Mouse (Mus musculus): Measurements from ENCODE around the gene Ptpn4. TPM values are rescaled to one million over a fixed set of nuclear protein-coding genes. Genes with fewer than 3 reads are reported as not detected.

The Ptpn4 gene
- total and polyA plus RNA-seq, 2 experiments from 2014 or later = 7.0 to 46.5 TPM

- WGBS = 100% methylated on average over 1 of the region's 1 CpGs
- no peaks in the 10 kb centered on the region for H3K4me1 ChIP-seq (ENCODE audit: insufficient read depth, low read length)
- no peaks in the 10 kb centered on the region for H3K36me3 ChIP-seq (ENCODE audit: insufficient read depth, low read length)
- no peak overlapping the region for H3K4me3 ChIP-seq (ENCODE audit: low read depth, low read length)
- H3K27ac ChIP-seq (ENCODE audit: low read depth, low read length) = no peak overlapping the region
- DNase-seq (ENCODE audit: low spot score) = no peak
- H3K27me3 ChIP-seq (ENCODE audit: insufficient read depth, low read length) = no peaks in the 10 kb centered on the region
- no peak for ATAC-seq (ENCODE audit: low FRiP score)
- H3K9me3 ChIP-seq (ENCODE audit: low read length) = no peaks in the 10 kb centered on the region
- H3K4me2 ChIP-seq (ENCODE audit: low read depth, low read length, poor library complexity, severe bottlenecking) = no peak overlapping the region
- TF ChIP-seq CTCF (IDR thresholded peaks at IDR 0.05) = no peak
- H3K9ac ChIP-seq (replicated peaks; ENCODE audit: low read length, poor library complexity, severe bottlenecking) = no peak overlapping the region
These were observed 9.3 kb downstream of the Ptpn4 start for GRCm38 (mm10) chr1:119828160-119828559.

DNA sequence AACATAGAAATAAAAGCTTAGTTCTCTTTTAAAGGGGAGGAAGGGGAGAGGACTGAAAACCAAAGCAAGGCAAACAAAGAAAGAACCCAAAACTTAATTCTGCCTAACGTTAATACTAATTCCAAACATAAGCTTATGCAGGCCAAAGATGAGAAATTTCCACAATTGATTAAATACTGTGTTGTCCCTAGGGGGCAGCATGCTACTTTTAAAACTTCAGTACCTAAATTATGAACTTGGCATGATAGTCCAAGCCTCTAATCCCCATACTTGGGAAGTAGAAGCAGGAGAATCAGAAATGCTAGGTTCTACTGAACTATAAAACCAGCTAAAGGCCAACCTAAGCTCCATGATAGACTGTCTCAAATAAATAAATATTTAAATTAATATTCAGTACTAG is 18.7 kb downstream of the Ptpn4 start:
- no peaks in the 10 kb centered on the region for H3K36me3 ChIP-seq (ENCODE audit: insufficient read depth, low read length)
- no peaks in the 10 kb centered on the region for H3K27me3 ChIP-seq (ENCODE audit: insufficient read depth, low read length)
- peak; percentile 57 for TF ChIP-seq CTCF (IDR thresholded peaks at IDR 0.05)
- no peaks in the 10 kb centered on the region for H3K9me3 ChIP-seq (ENCODE audit: low read length)
- no peak overlapping the region for H3K9ac ChIP-seq (replicated peaks; ENCODE audit: low read length, poor library complexity, severe bottlenecking)
- H3K4me2 ChIP-seq (ENCODE audit: low read depth, low read length, poor library complexity, severe bottlenecking) = no peak overlapping the region
- H3K4me1 ChIP-seq (ENCODE audit: insufficient read depth, low read length) = no peaks in the 10 kb centered on the region
- no peak overlapping the region for H3K4me3 ChIP-seq (ENCODE audit: low read depth, low read length)
- no peak overlapping the region for H3K27ac ChIP-seq (ENCODE audit: low read depth, low read length)
- DNase-seq (ENCODE audit: low spot score) (peak; percentile 60), ATAC-seq (ENCODE audit: low FRiP score) (no peak)
- 47% methylated on average over 1 of the region's 1 CpGs for WGBS

DNA sequence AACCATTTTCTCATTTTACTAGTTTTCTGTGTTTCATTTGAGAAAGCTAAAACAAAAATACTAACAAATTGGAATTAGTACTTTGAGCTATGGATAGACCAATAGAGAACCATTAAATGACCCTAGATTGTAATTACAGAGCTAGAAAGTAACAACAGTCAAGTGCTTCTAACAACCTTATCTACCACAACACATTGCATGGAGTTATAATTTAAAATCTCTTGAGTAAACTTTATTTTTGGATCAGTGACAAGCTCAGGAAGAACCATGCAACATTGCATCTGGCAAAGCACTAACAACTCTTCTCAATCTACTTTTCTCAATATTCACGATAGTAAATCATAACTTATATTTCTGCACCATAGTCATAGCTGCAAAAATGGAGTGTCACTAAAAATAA is 29.7 kb downstream of the Ptpn4 start:
- no peak overlapping the region for H3K9ac ChIP-seq (replicated peaks; ENCODE audit: low read length, poor library complexity, severe bottlenecking)
- H3K4me3 ChIP-seq (ENCODE audit: low read depth, low read length) = no peak overlapping the region
- H3K4me2 ChIP-seq (ENCODE audit: low read depth, low read length, poor library complexity, severe bottlenecking) = no peak overlapping the region
- no peaks in the 10 kb centered on the region for H3K36me3 ChIP-seq (ENCODE audit: insufficient read depth, low read length)
- H3K4me1 ChIP-seq (ENCODE audit: insufficient read depth, low read length) = no peaks in the 10 kb centered on the region
- H3K27ac ChIP-seq (ENCODE audit: low read depth, low read length) = no peak overlapping the region
- ATAC-seq (ENCODE audit: low FRiP score) = no peak
- no peaks in the 10 kb centered on the region for H3K27me3 ChIP-seq (ENCODE audit: insufficient read depth, low read length)
- TF ChIP-seq CTCF (IDR thresholded peaks at IDR 0.05) = no peak
- no peak for DNase-seq (ENCODE audit: low spot score)
- WGBS = 100% methylated on average over 1 of the region's 1 CpGs
- no peaks in the 10 kb centered on the region for H3K9me3 ChIP-seq (ENCODE audit: low read length)

DNA sequence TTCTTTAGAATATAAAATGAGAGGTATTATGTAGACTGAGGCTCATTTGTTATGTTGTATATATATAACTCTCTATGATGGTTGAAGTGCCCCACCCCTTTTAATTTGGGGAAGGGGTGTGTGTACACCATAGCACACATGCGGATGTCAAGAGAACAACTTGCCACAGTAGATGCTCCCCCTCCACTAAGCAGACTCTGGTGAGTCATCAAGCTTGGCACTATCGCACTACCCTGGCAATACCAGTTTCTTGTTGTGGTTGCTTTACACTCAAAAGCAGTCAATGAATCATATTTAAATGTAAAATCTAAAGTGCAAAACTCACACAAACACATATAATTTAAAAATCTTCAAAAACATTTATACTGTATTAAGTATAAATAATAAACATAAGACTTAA is 31.4 kb downstream of the Ptpn4 start:
- H3K27ac ChIP-seq (ENCODE audit: low read depth, low read length) = no peak overlapping the region
- no peaks in the 10 kb centered on the region for H3K4me1 ChIP-seq (ENCODE audit: insufficient read depth, low read length)
- no peaks in the 10 kb centered on the region for H3K36me3 ChIP-seq (ENCODE audit: insufficient read depth, low read length)
- 96% methylated on average over 2 of the region's 2 CpGs for WGBS
- ATAC-seq (ENCODE audit: low FRiP score) (no peak), DNase-seq (ENCODE audit: low spot score) (no peak)
- H3K4me3 ChIP-seq (ENCODE audit: low read depth, low read length) = no peak overlapping the region
- H3K27me3 ChIP-seq (ENCODE audit: insufficient read depth, low read length) = no peaks in the 10 kb centered on the region
- H3K4me2 ChIP-seq (ENCODE audit: low read depth, low read length, poor library complexity, severe bottlenecking) = no peak overlapping the region
- H3K9me3 ChIP-seq (ENCODE audit: low read length) = no peaks in the 10 kb centered on the region
- no peak for TF ChIP-seq CTCF (IDR thresholded peaks at IDR 0.05)
- no peak overlapping the region for H3K9ac ChIP-seq (replicated peaks; ENCODE audit: low read length, poor library complexity, severe bottlenecking)

DNA sequence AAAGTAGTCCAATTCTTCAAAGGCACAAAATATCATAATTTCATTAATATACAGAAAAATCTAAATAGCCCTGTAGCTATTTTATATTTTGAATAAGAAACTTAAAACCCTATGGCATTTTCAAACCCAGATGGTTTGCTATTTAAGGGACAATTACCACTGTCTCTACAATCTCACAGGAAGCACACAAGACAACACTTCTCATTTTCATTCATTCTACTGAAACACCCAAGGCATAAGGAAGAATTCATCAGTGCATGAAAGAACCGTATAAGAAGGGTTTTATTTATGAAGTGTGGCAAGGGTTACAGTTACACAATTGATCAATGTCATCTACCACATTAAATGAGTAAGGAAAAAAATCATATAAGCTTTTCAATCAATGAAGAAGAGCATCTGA is 32.8 kb downstream of the Ptpn4 start:
- H3K4me2 ChIP-seq (ENCODE audit: low read depth, low read length, poor library complexity, severe bottlenecking) = no peak overlapping the region
- no peak overlapping the region for H3K9ac ChIP-seq (replicated peaks; ENCODE audit: low read length, poor library complexity, severe bottlenecking)
- TF ChIP-seq CTCF (IDR thresholded peaks at IDR 0.05) = no peak
- ATAC-seq (ENCODE audit: low FRiP score) = no peak
- no peaks in the 10 kb centered on the region for H3K9me3 ChIP-seq (ENCODE audit: low read length)
- H3K4me1 ChIP-seq (ENCODE audit: insufficient read depth, low read length) = no peaks in the 10 kb centered on the region
- no peak for DNase-seq (ENCODE audit: low spot score)
- no peak overlapping the region for H3K4me3 ChIP-seq (ENCODE audit: low read depth, low read length)
- H3K36me3 ChIP-seq (ENCODE audit: insufficient read depth, low read length) = no peaks in the 10 kb centered on the region
- no peaks in the 10 kb centered on the region for H3K27me3 ChIP-seq (ENCODE audit: insufficient read depth, low read length)
- WGBS = 60% methylated on average over 1 of the region's 1 CpGs
- H3K27ac ChIP-seq (ENCODE audit: low read depth, low read length) = no peak overlapping the region

DNA sequence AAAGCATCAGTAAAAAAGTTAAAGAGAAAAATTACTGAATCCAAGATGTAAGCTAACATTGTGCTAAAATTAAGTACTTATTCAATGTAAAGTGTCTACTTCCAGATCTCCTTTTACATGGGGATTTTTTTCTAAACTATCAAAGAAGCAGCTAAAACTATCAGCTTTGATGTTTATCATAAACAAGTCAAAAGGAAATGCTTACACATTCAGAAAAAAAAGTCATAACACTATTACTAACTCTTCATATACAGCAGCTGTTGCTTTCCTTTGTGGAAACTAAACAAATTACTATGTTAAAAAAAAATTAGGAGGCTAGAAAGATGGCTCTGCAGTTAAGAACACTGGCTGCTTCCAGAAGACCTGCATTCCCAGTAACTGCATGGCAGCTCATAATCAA is 42.2 kb downstream of the Ptpn4 start:
- Histone ChIP-seq H3K36me3 (ENCODE audit: insufficient read depth, low read length) (no peaks in the 10 kb centered on the region), H3K4me2 (ENCODE audit: low read depth, low read length, poor library complexity, severe bottlenecking) (no peak overlapping the region), H3K27ac (ENCODE audit: low read depth, low read length) (no peak overlapping the region), H3K4me1 (ENCODE audit: insufficient read depth, low read length) (no peaks in the 10 kb centered on the region), H3K27me3 (ENCODE audit: insufficient read depth, low read length) (no peaks in the 10 kb centered on the region), H3K9me3 (ENCODE audit: low read length) (no peaks in the 10 kb centered on the region), H3K4me3 (ENCODE audit: low read depth, low read length) (no peak overlapping the region), H3K9ac (replicated peaks; ENCODE audit: low read length, poor library complexity, severe bottlenecking) (no peak overlapping the region)
- TF ChIP-seq CTCF (IDR thresholded peaks at IDR 0.05) = no peak
- ATAC-seq (ENCODE audit: low FRiP score) = no peak
- no peak for DNase-seq (ENCODE audit: low spot score)

- Histone ChIP-seq H3K9ac (replicated peaks; ENCODE audit: low read length, poor library complexity, severe bottlenecking) (no peak overlapping the region), H3K27me3 (ENCODE audit: insufficient read depth, low read length) (no peaks in the 10 kb centered on the region), H3K4me3 (ENCODE audit: low read depth, low read length) (no peak overlapping the region), H3K9me3 (ENCODE audit: low read length) (no peaks in the 10 kb centered on the region), H3K27ac (ENCODE audit: low read depth, low read length) (no peak overlapping the region), H3K4me1 (ENCODE audit: insufficient read depth, low read length) (no peaks in the 10 kb centered on the region), H3K36me3 (ENCODE audit: insufficient read depth, low read length) (no peaks in the 10 kb centered on the region), H3K4me2 (ENCODE audit: low read depth, low read length, poor library complexity, severe bottlenecking) (no peak overlapping the region)
- ATAC-seq (ENCODE audit: low FRiP score) (no peak), DNase-seq (ENCODE audit: low spot score) (no peak)
- TF ChIP-seq CTCF (IDR thresholded peaks at IDR 0.05) = no peak
- 94% methylated on average over 1 of the region's 1 CpGs for WGBS
These were observed 43.1 kb downstream of the Ptpn4 start for GRCm38 (mm10) chr1:119794342-119794741.
